Mouse (Mus musculus) common myeloid progenitor, adult 5-6 weeks (primary cell): ENCODE data around the gene Cdkal1. TPM values are rescaled to one million over a fixed set of nuclear protein-coding genes. Genes with fewer than 3 reads are reported as not detected.

Source experiments
- ATAC-seq: replicated peaks from 2 replicates; pipeline ENCODE4 v1.8.0; 2016; ENCODE audit warnings: low read depth, mild to moderate bottlenecking, moderate TSS enrichment, inconsistent platforms; ENCODE audit not compliant: poor library complexity, severe bottlenecking
- total RNA-seq: library from RNA; stranded (forward); fragments of 200-1000, 187-1606 nt; gene quantifications from 2 replicates; pipeline ENCODE4 v1.2.3, GENCODE M21; 2017

The Cdkal1 gene
- total RNA-seq, 1 experiment from 2014 or later, result 62.7 TPM

DNA sequence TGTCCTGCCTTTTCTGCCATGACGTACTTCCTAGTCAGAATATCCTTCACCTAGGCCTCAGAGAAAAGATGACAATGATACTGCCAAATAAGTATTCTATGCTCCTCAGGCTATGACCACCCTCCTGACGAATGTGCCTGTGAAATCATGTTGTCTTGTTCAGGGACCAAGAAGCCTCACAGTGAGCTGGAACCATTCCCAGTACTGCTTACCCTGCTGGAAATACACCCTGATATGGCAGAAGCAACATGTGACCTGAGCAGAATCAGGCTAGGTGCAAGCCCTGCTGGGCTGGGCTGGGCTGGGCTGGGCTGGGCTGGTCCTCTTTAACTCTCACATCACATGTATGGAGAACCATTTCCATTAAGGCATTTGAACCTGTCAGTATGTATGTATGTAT lies 477.9 kb downstream of the Cdkal1 start:
- ATAC-seq, result no peak

DNA sequence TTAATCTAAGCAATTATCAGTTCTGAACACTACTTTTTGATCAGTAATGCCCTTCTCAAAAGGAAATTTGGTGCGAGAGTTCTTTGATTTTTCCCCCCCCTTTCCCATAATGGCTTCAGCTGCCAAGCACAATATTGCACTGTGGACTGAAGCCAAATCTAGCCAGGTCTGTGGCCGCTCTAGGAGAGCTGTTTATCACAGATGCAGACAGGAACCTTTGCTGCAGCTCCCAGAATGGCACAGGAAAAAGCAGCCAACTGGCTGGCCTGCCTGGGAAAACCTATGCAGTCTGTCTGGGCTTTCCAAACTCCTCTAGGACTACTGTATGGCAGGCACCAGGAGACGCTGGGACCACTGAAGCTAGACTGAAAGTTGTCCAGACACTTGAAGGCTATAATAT lies 483.6 kb downstream of the Cdkal1 start:
- no peak for ATAC-seq

DNA sequence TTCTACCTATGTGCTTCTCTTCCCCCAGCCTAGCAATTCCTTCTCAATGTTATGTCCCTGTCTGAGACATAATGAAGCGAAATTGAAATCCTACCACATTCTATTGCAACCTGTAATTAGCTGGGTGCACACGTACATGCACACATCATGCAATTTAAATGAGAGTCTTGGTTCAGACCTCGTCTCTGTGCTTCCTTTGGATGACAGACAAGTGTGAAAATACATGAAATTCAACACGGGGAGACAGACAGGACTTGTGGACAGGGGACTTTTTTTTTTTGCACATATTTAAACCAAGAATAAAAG lies 484.1 kb downstream of the Cdkal1 start:
- ATAC-seq, result no peak

DNA sequence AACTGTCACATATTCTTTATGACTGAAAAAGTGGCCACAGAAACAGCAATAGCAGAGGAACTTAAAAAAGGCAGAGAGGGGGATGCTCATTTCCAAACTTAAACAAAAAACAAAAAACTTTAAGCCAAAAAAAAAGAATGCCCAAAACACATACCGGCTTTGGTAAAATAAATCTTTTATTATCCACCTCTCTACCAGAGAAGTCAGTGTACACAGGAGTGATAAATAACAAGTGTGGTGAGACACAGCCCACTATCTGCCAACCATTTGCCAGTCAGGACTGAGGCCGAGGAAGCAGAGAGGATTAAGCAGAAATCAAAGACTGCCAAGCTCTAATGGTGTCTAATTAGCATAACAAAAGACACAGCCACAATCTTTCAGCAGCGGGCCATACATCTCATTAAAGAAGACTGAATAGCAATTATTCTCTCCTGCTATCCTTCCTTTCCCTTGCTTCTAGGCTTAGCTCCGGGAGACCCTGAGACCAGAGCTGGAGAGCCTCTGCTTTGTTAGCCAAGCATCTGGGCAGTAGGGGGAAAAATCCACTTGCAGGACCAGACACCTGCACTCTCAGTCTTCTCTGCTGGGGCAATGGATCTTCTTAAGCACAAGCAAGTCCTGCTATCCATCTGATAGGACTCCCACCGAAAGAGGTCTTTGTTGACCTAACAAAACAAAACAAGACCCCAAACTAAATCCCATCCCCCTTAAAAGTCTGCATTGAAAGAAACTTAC lies 484.6 kb downstream of the Cdkal1 start:
- no peak for ATAC-seq

DNA sequence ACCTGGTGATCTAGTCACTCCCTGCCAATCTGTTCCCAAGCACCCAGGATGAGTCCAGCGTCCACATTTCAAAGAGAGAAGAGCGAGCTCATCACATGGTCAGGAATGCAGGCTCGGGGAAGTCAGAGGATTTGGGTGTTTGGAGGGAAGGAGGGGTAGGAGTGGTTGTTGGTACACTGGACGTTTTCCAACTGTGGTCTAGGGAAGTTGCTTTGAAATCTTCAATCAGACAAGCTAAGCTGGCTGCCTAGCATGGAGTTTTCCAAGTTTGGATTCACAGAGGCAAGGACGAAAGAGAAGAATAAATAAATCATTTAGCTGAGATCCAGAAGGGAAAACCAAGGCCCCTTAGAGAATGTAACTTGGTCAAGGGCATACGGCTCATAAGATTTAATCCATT lies 486.7 kb downstream of the Cdkal1 start:
- no peak for ATAC-seq

DNA sequence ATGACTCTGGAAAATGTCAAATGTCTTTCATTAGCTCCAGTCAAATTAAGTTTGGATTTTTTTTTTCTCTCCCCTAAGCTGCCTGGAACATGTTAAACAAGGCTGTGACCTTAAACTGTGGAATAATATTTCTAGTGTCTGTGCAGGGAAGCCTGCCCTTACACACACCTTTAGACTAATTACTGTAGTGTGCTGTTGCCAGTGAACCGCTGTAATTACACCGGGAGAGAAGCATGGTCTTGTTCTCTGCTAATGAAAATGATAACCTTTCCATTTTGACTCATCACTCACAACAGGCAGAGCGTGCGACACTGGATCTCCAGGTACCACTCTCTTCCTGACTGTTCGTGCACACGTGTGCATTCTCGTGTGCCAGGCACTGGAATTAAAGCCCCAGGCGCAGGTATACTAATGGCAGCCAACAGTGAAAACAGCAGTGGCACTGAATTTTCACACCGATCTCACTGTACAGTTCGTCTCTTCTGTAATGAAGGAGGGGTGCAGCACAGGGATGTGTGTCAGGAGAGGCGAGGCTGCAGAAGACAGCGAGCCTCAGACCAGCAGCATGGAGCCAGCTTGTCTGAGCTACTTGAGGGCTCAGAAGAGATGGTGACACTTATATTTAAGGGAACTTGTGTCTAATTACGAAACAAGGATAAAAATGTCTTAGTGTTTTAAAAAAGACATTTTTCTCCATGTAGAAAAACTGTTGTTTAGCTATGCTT lies 490.4 kb downstream of the Cdkal1 start:
- ATAC-seq, result no peak

DNA sequence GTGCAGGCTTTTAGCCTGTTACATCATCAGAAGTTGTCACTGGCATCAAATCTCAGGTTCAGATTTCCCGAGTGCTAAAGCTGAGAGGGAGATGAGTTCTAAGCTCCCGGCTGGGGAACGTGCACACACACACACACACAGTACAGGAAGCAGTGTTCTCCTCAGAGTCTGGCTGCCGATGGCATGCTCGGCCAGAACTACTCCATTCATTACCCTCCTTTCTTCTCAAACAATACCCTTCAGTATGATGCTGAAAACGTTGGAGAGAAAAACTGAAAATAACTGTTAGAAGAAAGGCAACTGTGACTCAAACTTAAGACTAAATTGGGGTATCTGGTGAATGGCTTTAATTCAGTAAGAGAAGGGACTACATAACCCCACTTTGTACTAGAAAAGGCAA lies 491.5 kb downstream of the Cdkal1 start:
- ATAC-seq, result no peak

DNA sequence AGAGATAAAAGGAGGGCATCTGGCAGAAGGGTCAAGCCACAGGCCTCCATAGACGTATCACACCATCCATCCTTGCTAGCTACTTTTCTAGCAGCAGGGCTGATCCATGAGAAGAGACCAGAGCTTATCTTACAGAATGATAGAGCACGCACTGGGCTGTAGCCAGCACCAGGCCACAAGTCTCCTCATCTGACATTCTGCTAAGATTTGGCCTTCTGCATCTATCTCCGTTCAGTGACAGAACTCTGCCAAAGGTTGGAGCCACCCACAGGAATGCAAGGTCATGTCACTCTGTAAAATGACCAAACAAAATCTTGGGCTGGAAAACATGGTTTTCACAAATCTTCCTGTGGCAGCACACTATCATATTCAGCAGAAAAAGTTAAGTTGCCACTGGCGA lies 493.6 kb downstream of the Cdkal1 start:
- no peak for ATAC-seq

DNA sequence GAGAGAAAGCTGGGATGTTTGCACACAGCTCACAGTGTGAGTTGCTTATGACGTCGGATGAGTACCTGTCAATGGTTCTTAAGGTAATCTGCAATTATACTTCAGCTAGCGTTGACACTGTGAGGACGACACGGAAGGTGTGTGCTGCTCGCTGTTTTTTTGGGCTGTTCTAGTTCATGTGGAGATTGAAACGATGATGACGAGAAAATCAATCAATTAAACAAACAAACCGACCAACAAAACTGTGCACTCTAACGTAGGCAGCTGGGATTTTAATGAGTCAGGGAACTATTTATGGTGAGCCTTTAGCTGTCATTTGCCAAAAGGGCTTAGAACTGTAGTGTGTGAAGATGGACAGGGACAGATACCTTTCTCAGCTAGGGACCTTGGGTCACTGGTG lies 494.6 kb downstream of the Cdkal1 start:
- ATAC-seq, result no peak

DNA sequence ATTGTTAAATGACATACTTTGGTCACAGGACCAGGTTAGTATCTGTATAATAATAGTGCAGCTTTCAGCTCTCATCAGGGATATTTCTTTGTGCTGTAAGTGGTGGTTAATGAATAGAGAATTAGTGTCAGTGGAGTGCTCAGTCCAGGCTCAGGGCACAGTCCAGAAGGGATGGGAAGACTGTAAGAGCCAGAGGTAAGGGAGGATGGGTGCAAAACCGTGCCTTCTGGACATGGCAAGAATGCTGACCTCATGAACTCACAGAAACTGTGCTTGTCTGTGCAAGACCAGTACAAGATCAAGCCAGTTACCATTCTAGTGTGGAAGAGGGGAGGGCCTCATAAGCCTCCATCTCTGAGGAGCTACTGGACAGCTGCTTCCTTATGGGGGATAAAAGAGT lies 496.1 kb downstream of the Cdkal1 start:
- ATAC-seq, result no peak

DNA sequence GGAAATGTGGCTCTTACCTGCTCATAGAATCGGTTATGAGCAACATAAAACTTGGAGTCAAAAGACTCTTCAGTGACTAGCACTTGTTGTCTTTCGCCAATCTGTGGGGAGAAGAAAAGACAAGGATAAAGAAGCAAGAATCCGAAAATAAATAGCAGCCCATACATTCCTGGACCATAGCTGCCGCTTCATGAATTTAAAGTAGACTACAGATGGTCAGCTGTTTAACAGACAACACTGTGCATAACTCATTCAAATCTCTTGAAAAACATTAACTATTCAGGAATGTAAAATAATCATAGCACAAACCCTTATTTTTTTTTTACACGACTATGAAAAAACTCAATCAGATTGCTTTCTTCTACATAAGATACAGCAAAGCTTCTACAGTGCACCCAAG lies 498.0 kb downstream of the Cdkal1 start:
- no peak for ATAC-seq

DNA sequence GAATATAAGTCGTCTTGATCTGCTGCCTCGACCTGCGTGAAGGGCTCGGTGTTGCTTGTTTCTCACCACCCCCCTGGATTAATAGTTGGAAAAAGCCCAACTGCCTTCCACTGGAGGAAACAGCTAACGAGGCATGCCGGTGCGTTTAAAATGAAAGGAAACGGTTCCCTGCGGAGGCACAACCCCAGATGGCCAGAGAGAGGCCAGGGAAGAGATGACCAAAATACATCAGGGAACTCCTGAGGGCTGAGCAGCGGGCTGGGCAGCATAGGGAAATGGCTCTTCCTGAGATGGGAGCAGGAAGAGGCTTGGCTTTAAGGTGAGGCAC lies 499.4 kb downstream of the Cdkal1 start:
- no peak for ATAC-seq

DNA sequence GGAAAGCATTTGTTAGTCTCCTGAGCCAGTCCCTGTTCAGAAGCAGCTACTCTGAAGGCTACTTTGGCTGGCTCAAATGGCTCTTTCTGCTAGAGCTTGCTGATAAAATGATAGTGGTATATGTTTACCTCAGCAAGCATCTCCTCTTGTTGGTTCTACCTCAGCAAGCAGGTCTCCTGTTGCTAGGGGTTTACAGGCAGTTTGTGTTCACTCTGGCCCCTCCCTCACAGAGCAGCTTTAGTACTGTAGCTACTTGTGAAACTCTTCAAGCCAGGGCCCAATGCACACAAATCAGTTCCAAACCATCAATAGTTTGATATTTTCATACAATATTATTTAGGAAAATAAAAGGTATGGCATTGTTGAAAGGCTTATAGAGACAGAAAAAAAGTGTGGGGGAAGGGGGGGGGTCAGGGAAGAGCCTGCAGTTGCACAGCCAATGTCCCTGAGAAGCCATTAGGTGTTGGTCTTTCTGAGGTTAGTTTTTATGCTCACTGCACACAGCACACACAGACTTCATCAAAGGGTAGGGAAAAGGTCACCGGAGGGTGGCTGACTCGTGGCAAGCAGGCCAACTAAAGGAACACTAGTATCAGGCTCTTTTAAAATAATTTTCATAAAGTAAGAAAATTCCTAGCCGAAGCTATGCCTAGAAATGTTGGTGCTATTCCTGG lies 499.9 kb downstream of the Cdkal1 start:
- no peak for ATAC-seq

DNA sequence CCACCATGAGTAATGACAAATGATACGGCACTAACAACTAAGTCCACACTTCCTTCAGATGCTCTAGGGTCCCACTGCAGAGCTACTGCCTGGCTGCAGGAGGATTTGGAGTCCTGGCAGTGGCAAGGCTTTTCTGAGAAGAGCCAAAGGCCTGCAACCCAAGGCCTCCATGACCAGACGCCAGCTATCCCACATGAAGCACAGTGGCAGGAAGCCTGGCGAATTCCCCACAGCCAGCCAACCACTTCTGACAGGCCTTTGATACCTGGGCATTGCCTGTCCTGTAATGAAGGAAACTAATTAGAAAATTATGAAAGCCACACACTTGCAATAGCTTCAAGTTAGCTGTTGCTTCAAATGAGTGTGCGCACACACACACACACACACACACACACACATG lies 500.5 kb downstream of the Cdkal1 start:
- no peak for ATAC-seq

DNA sequence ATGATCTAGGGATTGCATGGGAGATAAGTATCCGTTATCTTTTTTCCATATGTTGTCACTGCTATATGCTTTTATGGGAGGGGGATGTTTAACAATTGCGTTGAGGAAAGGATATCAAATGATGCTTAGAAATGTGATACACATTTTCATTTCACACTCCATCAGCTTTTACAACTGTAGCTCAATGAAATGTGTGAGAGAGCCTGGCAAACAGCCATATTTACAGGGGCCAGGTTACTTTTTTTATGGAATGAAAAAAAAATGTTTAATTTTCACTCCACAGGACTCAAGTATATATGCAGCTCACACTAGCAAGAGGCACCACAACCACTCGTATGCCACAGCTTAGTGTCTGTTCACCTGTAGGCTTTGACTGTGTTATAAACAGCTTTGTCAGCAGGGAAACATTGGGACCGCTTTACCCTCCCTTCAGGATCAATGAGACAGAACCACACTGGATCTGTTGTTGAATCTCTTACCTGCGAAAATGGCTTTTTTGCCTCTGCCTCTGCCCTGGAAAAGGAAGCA lies 501.5 kb downstream of the Cdkal1 start:
- ATAC-seq, result no peak

DNA sequence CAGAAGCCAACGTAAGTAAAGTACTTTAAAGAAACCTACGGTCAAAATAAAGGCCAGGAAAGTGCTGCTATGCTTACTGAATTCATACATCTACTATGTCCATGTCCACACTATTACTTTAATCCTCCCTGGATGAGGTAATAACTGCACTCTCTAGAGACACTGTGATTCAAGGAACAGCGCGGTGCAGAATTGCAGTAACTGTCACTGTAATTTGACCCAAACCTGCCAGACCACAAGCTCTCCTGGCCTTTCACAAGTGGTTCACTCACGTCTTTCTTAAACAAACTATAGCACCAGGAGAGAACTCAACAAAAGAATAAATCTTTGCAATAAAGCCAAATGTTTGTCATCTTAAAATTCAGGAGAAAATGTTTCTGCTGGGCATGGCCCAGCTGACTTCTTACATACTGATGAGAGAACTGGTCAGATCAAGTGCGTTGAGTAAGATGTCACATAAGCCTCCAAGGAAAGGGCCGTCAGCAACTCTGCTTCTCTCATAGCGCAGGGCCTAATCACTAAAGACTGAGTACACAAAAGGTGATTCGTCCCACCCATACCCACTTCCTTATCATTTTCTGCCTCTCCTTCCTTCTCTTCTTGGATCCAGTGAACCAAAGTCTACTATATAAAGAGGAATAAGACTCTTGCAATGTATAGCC lies 504.3 kb downstream of the Cdkal1 start:
- ATAC-seq, result no peak

DNA sequence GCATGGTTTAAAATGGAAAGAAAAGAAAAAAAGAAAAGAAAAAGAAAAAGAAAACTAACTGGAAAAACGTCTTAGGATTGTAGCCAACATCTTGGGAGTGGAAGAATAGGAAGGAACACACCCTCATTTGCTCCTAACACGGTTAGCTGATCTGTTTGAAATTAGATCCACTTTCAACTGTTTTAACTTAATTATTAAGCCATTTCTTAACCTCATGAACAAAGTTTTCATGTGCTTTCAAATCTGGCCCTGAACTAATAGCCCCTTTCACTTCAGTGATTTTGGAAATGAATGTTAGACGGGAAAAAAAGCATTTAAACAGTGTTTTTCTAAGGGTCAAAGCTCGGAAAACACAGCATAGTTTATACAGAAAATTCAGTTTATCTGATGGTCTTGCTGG lies 505.5 kb downstream of the Cdkal1 start:
- no peak for ATAC-seq

DNA sequence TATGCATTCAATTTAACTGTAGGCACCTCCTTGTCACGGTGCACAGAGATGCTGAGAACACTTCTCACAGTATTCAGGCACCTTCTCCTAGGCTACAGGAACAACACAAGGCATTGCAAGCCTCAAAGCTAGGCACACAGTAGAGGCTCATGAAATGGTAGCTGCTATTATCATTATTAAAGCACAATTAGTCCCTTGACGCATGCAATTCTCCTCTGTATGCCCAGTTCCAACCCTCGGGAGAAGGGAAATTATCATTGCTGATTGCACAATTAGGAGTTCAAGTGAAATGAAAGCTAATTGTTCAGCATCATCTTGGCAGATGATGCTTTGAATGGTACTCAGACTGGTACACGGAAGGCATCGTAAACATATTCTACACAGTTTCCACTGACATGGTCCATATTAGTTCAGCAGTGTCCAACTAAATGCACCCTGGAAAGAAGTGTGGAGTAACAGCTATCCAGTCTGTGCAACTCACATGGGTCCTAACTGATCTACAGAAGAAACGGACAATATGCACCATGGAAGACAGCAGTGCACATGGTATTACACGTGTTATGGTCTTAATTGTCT lies 506.0 kb downstream of the Cdkal1 start:
- ATAC-seq, result no peak

DNA sequence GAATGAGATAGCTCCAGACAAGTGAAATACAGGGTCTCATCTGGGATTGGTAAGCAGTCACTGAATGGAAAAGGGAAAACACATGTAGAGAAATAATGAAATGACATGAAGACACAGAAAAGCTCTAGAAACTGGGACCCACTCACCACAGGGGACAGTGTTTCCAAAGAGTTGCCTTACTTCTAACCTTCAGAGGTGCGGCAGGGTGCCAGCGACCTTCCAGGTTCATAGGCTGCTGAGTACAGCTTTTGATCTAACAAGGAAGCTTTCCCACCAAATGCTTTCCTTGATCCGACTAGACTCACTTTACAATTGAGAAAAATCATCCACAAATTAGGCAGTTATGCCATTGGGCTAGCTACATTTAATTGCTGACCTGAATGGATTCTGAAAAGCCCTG lies 507.1 kb downstream of the Cdkal1 start:
- ATAC-seq, result no peak

DNA sequence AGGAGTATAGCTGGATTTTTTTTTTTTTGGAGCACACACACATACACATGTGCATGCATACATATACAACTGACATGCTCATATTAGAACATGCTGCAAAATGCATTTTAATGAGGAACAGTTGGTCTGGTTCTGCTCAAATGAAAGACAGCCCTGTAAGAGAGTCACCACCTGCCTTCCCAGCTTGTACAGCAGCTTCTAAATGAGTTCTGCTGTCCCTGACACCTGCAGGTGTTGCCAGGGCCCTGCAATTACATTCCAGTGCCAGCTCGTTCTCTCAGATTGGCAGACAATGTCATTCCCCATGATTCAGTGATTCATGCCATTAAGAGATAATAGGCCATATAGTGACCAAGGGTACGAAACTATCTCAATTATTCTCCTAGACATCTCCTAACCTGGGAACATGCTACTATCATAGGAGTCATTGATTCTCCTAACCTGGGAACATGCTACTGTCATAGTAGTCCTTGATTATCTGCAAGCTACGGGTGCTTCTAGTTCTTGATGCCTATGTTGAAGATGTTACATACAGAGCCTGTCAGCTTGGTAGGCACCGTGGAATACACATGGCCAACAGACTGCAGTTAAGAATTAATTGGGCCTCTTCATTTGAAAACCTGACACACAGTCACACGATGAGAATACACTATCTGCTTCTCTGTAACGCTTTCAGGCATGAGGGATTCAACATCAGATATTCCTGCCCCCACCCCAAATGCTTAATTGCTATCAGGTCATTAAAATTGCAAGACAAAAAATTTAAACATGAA lies 522.6 kb downstream of the Cdkal1 start:
- ATAC-seq, result no peak
